Mouse (Mus musculus): ENCODE data around the gene Cgnl1.

- TF ChIP-seq POLR2A (IDR thresholded peaks at IDR 0.05; ENCODE audit: control insufficient read depth, extremely low read depth, insufficient read depth, low read length, poor library complexity) (no peak), CTCF (IDR thresholded peaks at IDR 0.05; ENCODE audit: borderline replicate concordance, control insufficient read depth, extremely low read depth, insufficient read depth, low read length, poor library complexity) (no peak)
These were observed 135.8 kb downstream of the Cgnl1 start for GRCm38 (mm10) chr9:71635627-71636026.

All from thymus, adult 2 months (tissue).